Mouse (Mus musculus): Measurements from ENCODE around the gene Kcnj6. TPM values are rescaled to one million over a fixed set of nuclear protein-coding genes. Genes with fewer than 3 reads are reported as not detected.

Kcnj6 gene
- polyA plus RNA-seq, 1 experiment: not detected

- no peak for TF ChIP-seq GATA1 (IDR thresholded peaks at IDR 0.05; ENCODE audit: low read length)
These were observed 268.3 kb downstream of the Kcnj6 start for GRCm38 (mm10) chr16:94729236-94729635.

- no peak for TF ChIP-seq GATA1 (IDR thresholded peaks at IDR 0.05; ENCODE audit: low read length)
These were observed 272.7 kb downstream of the Kcnj6 start for GRCm38 (mm10) chr16:94724747-94725211.

- TF ChIP-seq GATA1 (IDR thresholded peaks at IDR 0.05; ENCODE audit: low read length): no peak
These were observed 273.4 kb downstream of the Kcnj6 start for GRCm38 (mm10) chr16:94724061-94724596.

- no peak for TF ChIP-seq GATA1 (IDR thresholded peaks at IDR 0.05; ENCODE audit: low read length)
These were observed 274.6 kb downstream of the Kcnj6 start for GRCm38 (mm10) chr16:94722936-94723335.

DNA sequence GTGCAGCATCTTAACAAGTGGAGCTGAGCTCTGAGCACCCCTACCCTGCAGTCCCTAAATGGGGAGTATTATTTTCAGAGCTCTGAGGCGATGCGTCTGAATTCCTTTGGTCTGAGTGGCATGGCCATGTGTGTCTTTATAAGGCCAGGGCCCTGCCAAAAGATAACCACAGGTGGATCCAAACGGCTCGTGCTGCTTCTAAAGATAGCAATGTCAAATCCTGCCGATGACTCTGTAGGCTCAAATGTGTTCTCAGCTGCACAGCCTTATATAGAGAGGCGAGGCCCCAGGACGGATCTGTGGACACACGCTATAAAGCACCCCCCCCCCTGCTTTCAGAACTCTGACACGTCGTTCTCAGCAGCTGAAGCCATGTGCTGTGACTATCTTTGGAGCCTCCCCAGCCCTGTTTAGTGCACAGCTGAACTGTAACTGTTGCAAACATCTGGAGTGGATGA is 275.9 kb downstream of the Kcnj6 start:
- no peak for TF ChIP-seq GATA1 (IDR thresholded peaks at IDR 0.05; ENCODE audit: low read length)

GRCm38 (mm10) chr16:94720476-94721153 is 276.9 kb downstream of the Kcnj6 start:
- no peak for TF ChIP-seq GATA1 (IDR thresholded peaks at IDR 0.05; ENCODE audit: low read length)

- no peak for TF ChIP-seq GATA1 (IDR thresholded peaks at IDR 0.05; ENCODE audit: low read length)
These were observed 278.0 kb downstream of the Kcnj6 start for GRCm38 (mm10) chr16:94719488-94719887.

DNA sequence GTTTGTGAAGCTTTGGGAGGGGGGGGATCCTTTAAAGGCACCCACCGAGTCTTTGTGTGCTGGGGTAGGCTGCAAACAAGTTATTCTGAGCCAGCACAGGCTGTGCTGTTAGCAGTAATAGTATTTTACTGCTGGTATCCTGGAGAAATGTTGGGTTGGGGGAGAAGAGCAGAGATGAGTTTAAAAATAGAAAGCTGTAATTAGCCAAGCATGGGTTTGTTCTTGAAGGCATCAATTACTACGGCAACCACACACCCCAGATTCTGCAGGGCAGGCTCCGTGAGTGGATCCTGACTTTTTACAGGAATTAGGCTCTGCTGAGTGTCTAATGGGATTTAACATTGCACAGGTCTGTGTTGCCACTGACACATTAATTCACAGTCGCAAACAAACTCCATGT is 278.6 kb downstream of the Kcnj6 start:
- no peak for TF ChIP-seq GATA1 (IDR thresholded peaks at IDR 0.05; ENCODE audit: low read length)

- no peak for TF ChIP-seq GATA1 (IDR thresholded peaks at IDR 0.05; ENCODE audit: low read length)
These were observed 280.4 kb downstream of the Kcnj6 start for GRCm38 (mm10) chr16:94717051-94717450.

- TF ChIP-seq GATA1 (IDR thresholded peaks at IDR 0.05; ENCODE audit: low read length): no peak
These were observed 283.0 kb downstream of the Kcnj6 start for GRCm38 (mm10) chr16:94714483-94714882.

DNA sequence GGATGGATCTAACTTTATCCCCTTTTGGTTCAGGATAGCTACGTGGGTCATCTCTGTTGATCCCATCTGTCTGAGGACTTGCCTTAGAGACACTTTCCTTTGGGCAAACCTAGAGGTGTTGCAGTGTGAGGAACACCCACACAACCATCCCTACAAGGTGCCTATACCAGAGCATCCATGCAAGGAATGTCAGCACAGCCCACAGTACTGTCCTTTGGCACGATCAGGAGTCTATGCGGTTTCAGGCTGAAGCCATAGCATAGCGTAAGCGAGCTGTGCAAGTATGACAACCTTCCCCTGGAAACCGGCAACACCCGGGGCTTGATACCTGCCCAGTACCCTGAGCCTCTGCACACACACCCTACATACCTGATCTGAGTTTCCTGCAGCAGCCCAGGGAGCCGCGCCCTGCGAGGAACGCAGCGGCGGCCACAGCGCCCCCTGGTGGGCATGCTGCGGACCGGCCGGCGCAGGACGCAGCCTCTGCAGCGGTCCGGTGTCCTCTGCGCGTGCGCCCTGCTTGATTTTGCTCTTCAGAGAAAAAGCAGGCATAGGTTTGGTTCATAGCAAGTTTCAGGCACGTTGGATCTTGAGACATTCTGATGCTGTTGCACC is 283.9 kb downstream of the Kcnj6 start:
- no peak for TF ChIP-seq GATA1 (IDR thresholded peaks at IDR 0.05; ENCODE audit: low read length)

- no peak for TF ChIP-seq GATA1 (IDR thresholded peaks at IDR 0.05; ENCODE audit: low read length)
These were observed 295.5 kb downstream of the Kcnj6 start for GRCm38 (mm10) chr16:94701971-94702370.

- no peak for TF ChIP-seq GATA1 (IDR thresholded peaks at IDR 0.05; ENCODE audit: low read length)
These were observed 296.4 kb downstream of the Kcnj6 start for GRCm38 (mm10) chr16:94701141-94701540.

All from G1E-ER4 (cell line).